Mouse (Mus musculus) ES-Bruce4 (cell line): ENCODE measurements around the gene Elavl4.

Experiments used
- EP300 ChIP-seq: IDR thresholded peaks from 2 replicates; pipeline ENCODE4 v1.6.1; 2011; ENCODE audit warnings: low read depth, low read length; ENCODE audit not compliant: insufficient read depth
- POLR2A ChIP-seq: IDR thresholded peaks from one replicate; pipeline ENCODE4 v1.8.1; 2011; ENCODE audit warnings: low read length; ENCODE audit not compliant: insufficient read depth

GRCm38 (mm10) chr4:110306559-110306958, 45.1 kb downstream of the Elavl4 start:
- TF ChIP-seq EP300 (no peak), POLR2A (no peak)
